11 mouse cellular contexts compared by ENCODE assay signal in the genomic region with DNA sequence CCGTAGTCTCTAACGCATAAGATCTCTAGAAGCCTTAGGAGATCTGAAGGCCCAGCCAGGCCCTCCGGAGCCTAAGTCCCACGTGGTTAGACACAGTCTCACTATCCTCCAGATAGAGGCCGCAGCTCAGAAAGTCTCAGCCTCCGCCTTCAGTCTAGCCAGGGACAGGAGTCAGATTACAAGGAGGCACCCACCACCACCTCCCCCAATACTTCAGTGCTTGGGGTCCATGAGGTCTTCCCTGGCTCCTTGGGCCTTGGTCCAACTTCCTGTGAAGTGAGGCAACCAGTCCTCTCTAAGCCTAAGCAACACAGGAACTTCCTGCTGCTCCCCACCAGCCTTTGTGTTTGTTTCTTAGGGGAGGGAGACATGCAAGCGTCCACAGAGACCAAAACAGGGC. TPM values are rescaled to one million over a fixed set of nuclear protein-coding genes. Genes with fewer than 3 reads are reported as not detected.
A peak's percentile ranks its signal among the peaks of the same experiment; 100 is the strongest.
DNase-seq lines count a peak whose midpoint lies in the region; ATAC-seq and TF ChIP-seq lines count a peak whose summit lies in the region.
"Had no signal": no experiment of that assay in that cellular context is flagged by ENCODE, and none has a peak within 500 bp of the region (broad histone marks: within the 10 kb centered on the region; RNA-seq: fewer than 3 reads in every experiment).

No protein-coding gene starts in this region.

- H3K27me3 ChIP-seq in kidney, postnatal 0 days (ENCODE audit: insufficient read depth, low read length) = no peaks in the 10 kb centered on the region
- H3K27me3 ChIP-seq in embryonic facial prominence, embryonic 11.5 days (ENCODE audit: control insufficient read depth, insufficient read depth, low read length) = no peaks in the 10 kb centered on the region
- no peaks in the 10 kb centered on the region for H3K27me3 ChIP-seq in intestine, embryonic 16.5 days (replicated peaks; ENCODE audit: control insufficient read depth, insufficient read depth, low read length)
- H3K27me3 ChIP-seq: stomach, embryonic 15.5 days had no signal

- 48% methylated on average over 7 of the region's 7 CpGs for WGBS in kidney, postnatal 0 days
- 56% methylated on average over 7 of the region's 7 CpGs for WGBS in embryonic facial prominence, embryonic 11.5 days
- 58% methylated on average over 7 of the region's 7 CpGs for WGBS in intestine, embryonic 16.5 days

- intact Hi-C loops in gastrocnemius, adult 2 months (cut with DNase I) = loop anchor here (10.0 kb wide), 1 partner anchor 491 kb away; the partner anchor contains the start of gene B230104I21Rik

- DNase-seq in gastrocnemius, adult 2 months = no peak
- no peak for DNase-seq in gastrocnemius, adult 8-10 months (ENCODE audit: low spot score in 2 of 2)
- no peak for DNase-seq in kidney, postnatal 0 days (ENCODE audit: low spot score)
- no peak for DNase-seq in kidney, postnatal 10 days
- DNase-seq in embryonic facial prominence, embryonic 11.5 days (ENCODE audit: low spot score) = no peak
- DNase-seq in thymus, postnatal 25 days = no peak
- DNase-seq: gastrocnemius, postnatal 25 days had no signal

- no peaks in the 10 kb centered on the region for H3K9me3 ChIP-seq in kidney, postnatal 0 days (replicated peaks; ENCODE audit: low read length)
- no peaks in the 10 kb centered on the region for H3K9me3 ChIP-seq in embryonic facial prominence, embryonic 11.5 days (replicated peaks; ENCODE audit: control insufficient read depth, low read length)
- H3K9me3 ChIP-seq in intestine, embryonic 16.5 days (ENCODE audit: control insufficient read depth, low read length) = no peaks in the 10 kb centered on the region
- H3K9me3 ChIP-seq: stomach, embryonic 15.5 days had no signal

- H3K9ac ChIP-seq in kidney, postnatal 0 days (ENCODE audit: low read depth, low read length) = no peak overlapping the region
- 0 out of 2 replicates have a peak overlapping the region, but pooled peaks have one; percentile 7 for H3K9ac ChIP-seq in embryonic facial prominence, embryonic 11.5 days (replicated peaks; ENCODE audit: low read length)
- no peak overlapping the region for H3K9ac ChIP-seq in intestine, embryonic 16.5 days (ENCODE audit: low read depth, low read length)
- H3K9ac ChIP-seq: stomach, embryonic 15.5 days had no signal

- no peak overlapping the region for H3K4me2 ChIP-seq in kidney, postnatal 0 days (ENCODE audit: low read length)
- H3K4me2 ChIP-seq in embryonic facial prominence, embryonic 11.5 days (ENCODE audit: low read depth, low read length) = no peak overlapping the region
- no peak overlapping the region for H3K4me2 ChIP-seq in intestine, embryonic 16.5 days (ENCODE audit: low read depth, low read length)
- H3K4me2 ChIP-seq: stomach, embryonic 15.5 days had no signal

- ATAC-seq in kidney, postnatal 0 days (replicated peaks; ENCODE audit: low FRiP score, low read depth) = peak; percentile 8; the same call in 1 of the 2 replicates
- ATAC-seq in embryonic facial prominence, embryonic 11.5 days (replicated peaks; ENCODE audit: insufficient number of reproducible peaks, low FRiP score, low TSS enrichment, low read depth) = 0 out of 2 replicates have a peak, but pooled peaks have one; percentile 25
- peak; percentile 13; the same call in 1 of the 2 replicates for ATAC-seq in intestine, embryonic 16.5 days

- TF ChIP-seq CTCF in gastrocnemius, adult 2 months (IDR thresholded peaks at IDR 0.05) = no peak
- TF ChIP-seq CTCF in kidney, postnatal 0 days (IDR thresholded peaks at IDR 0.05; ENCODE audit: low read depth) = no peak

- H3K4me1 ChIP-seq in kidney, postnatal 0 days (replicated peaks; ENCODE audit: insufficient read depth, low read length) = no peaks in the 10 kb centered on the region
- no peaks in the 10 kb centered on the region; the same call in 1 of the 2 replicates for H3K4me1 ChIP-seq in embryonic facial prominence, embryonic 11.5 days (ENCODE audit: control insufficient read depth, insufficient read depth, low read length)
- H3K4me1 ChIP-seq in intestine, embryonic 16.5 days (ENCODE audit: control insufficient read depth, insufficient read depth, low read length) = no peaks in the 10 kb centered on the region
- H3K4me1 ChIP-seq: stomach, embryonic 15.5 days had no signal

- no peaks in the 10 kb centered on the region for H3K36me3 ChIP-seq in kidney, postnatal 0 days (ENCODE audit: insufficient read depth, low read length)
- no peaks in the 10 kb centered on the region for H3K36me3 ChIP-seq in embryonic facial prominence, embryonic 11.5 days (replicated peaks; ENCODE audit: control insufficient read depth, insufficient read depth, low read depth, low read length)
- H3K36me3 ChIP-seq in intestine, embryonic 16.5 days (ENCODE audit: control insufficient read depth, insufficient read depth, low read length) = no peaks in the 10 kb centered on the region
- H3K36me3 ChIP-seq: stomach, embryonic 15.5 days had no signal

- no peak overlapping the region for H3K4me3 ChIP-seq in gastrocnemius, adult 2 months
- H3K4me3 ChIP-seq in kidney, postnatal 0 days (replicated peaks; ENCODE audit: low read depth, low read length) = no peak overlapping the region
- H3K4me3 ChIP-seq in embryonic facial prominence, embryonic 11.5 days (ENCODE audit: low read depth, low read length) = no peak overlapping the region
- no peak overlapping the region for H3K4me3 ChIP-seq in intestine, embryonic 16.5 days (ENCODE audit: low read length)
- H3K4me3 ChIP-seq: stomach, embryonic 15.5 days had no signal

- peak overlapping the region; percentile 72 for H3K27ac ChIP-seq in gastrocnemius, adult 2 months
- no peak overlapping the region for H3K27ac ChIP-seq in kidney, postnatal 0 days
- no peak overlapping the region for H3K27ac ChIP-seq in embryonic facial prominence, embryonic 11.5 days (replicated peaks; ENCODE audit: low read depth, low read length)
- H3K27ac ChIP-seq in intestine, embryonic 16.5 days (ENCODE audit: low read length) = no peak overlapping the region
- H3K27ac ChIP-seq: macrophage; stomach, embryonic 15.5 days had no signal

RNA-seq across cellular contexts. Expression of gene Ttc34, which starts 11.0 kb away (rescaled TPM):
- not detected for total RNA-seq in gastrocnemius, adult 2 months (2021)
- not detected for total RNA-seq in gastrocnemius, adult 8-10 months (2022)
- 0.30 and 0.34 TPM in 2 replicates for polyA plus RNA-seq in kidney, postnatal 0 days (2015; fragmentation: Nextera tagmentation; extraction: Ambion mirVana)
- polyA plus RNA-seq in embryonic facial prominence, embryonic 11.5 days (2014; fragmentation: Nextera tagmentation; extraction: Ambion mirVana) = 0.32 and 0.58 TPM in 2 replicates
- 0.06 and 0.12 TPM in 2 replicates for polyA plus RNA-seq in intestine, embryonic 16.5 days (2015; fragmentation: Nextera tagmentation; extraction: Ambion mirVana)
- total RNA-seq: gastrocnemius, postnatal 25 days had no signal
- polyA plus RNA-seq: kidney, adult 2 months; macrophage had no signal

RNA-seq across cellular contexts. Expression of gene Mmel1, which starts 43.2 kb away (rescaled TPM):
- total RNA-seq in gastrocnemius, adult 2 months (2021) = not detected
- not detected for total RNA-seq in gastrocnemius, adult 8-10 months (2022)
- not detected in 2 replicates for polyA plus RNA-seq in kidney, postnatal 0 days (2015; fragmentation: Nextera tagmentation; extraction: Ambion mirVana)
- 0.28 and 0.54 TPM in 2 replicates for polyA plus RNA-seq in embryonic facial prominence, embryonic 11.5 days (2014; fragmentation: Nextera tagmentation; extraction: Ambion mirVana)
- polyA plus RNA-seq in intestine, embryonic 16.5 days (2015; fragmentation: Nextera tagmentation; extraction: Ambion mirVana) = 0.10 and 0.39 TPM in 2 replicates
- polyA plus RNA-seq: macrophage had no signal
